Mouse (Mus musculus) midbrain, embryonic 16.5 days (tissue): Measurements from ENCODE around the gene Scarf1. TPM values are rescaled to one million over a fixed set of nuclear protein-coding genes. Genes with fewer than 3 reads are reported as not detected.

ENCODE experiments used
- ATAC-seq: fragments of 200-750 bp; cut with Nextera tagmentation; 2 replicates; pipeline ENCODE4 v1.8.0; 2017; ENCODE audit warnings: moderate TSS enrichment
- H3K27ac ChIP-seq: fragments of 300-500 bp; sonication (generic); 2 replicates; pipeline ENCODE4 v1.5.1; 2014; ENCODE audit warnings: mild to moderate bottlenecking, low read length, mixed read lengths
- H3K27me3 ChIP-seq: fragments of 300-500 bp; sonication (generic); 2 replicates; pipeline ENCODE4 v1.6.1; 2014; ENCODE audit warnings: low read depth, low read length, mixed read lengths; ENCODE audit not compliant: control insufficient read depth, insufficient read depth
- H3K36me3 ChIP-seq: fragments of 300-500 bp; sonication (generic); 2 replicates; pipeline ENCODE4 v1.6.1; 2014; ENCODE audit warnings: mild to moderate bottlenecking, low read length, moderate library complexity, mixed read lengths; ENCODE audit not compliant: control insufficient read depth, insufficient read depth
- H3K4me1 ChIP-seq: fragments of 300-500 bp; sonication (generic); 2 replicates; pipeline ENCODE4 v1.6.1; 2014; ENCODE audit warnings: mild to moderate bottlenecking, low read length, mixed read lengths; ENCODE audit not compliant: control insufficient read depth, insufficient read depth
- H3K4me2 ChIP-seq: fragments of 300-500 bp; sonication (generic); 2 replicates; pipeline ENCODE4 v1.6.1; 2014; ENCODE audit warnings: mild to moderate bottlenecking, low read length, mixed read lengths
- H3K4me3 ChIP-seq: fragments of 300-500 bp; sonication (generic); 2 replicates; pipeline ENCODE4 v1.5.1; 2014; ENCODE audit warnings: low read depth, mild to moderate bottlenecking, low read length, moderate library complexity, mixed read lengths
- H3K9ac ChIP-seq: fragments of 300-500 bp; sonication (generic); 2 replicates; pipeline ENCODE4 v1.6.1; 2014; ENCODE audit warnings: low read depth, low read length, mixed read lengths
- H3K9me3 ChIP-seq: fragments of 300-500 bp; sonication (generic); replicated peaks from 2 replicates; pipeline ENCODE4 v1.6.1; 2014; ENCODE audit warnings: mild to moderate bottlenecking, low read length, mixed read lengths; ENCODE audit not compliant: control insufficient read depth, poor library complexity, severe bottlenecking
- WGBS: fragments of 180-500 bp; shearing (Covaris S2); extraction: QIAGEN DNeasy Blood & Tissue Kit; methylation state at CpG from one replicate; pipeline ENCODE4 v1.1.7; 2014; 5-methylcytosine and 5-hydroxymethylcytosine counted together
- polyA plus RNA-seq: library from polyadenylated mRNA; unstranded; fragments of >200 nt; fragmentation: Nextera tagmentation; extraction: Ambion mirVana; gene quantifications from 2 replicates; pipeline ENCODE4 v1.2.1, GENCODE M21; 2015

Scarf1 gene
- polyA plus RNA-seq, 1 experiment from 2014 or later = 3.4 TPM

GRCm38 (mm10) chr11:75540710-75541581, 27.6 kb downstream of the Scarf1 start:
- H3K36me3 ChIP-seq = peaks cover 6% of the 10 kb centered on the region; the same call in 1 of the 2 replicates

GRCm38 (mm10) chr11:75544713-75545112, 31.4 kb downstream of the Scarf1 start:
- Histone ChIP-seq H3K9me3 (no peaks in the 10 kb centered on the region), H3K4me2 (no peak overlapping the region), H3K9ac (no peak overlapping the region), H3K27me3 (no peaks in the 10 kb centered on the region), H3K4me3 (no peak overlapping the region), H3K36me3 (peaks cover 15% of the 10 kb centered on the region; the same call in 1 of the 2 replicates), H3K27ac (no peak overlapping the region), H3K4me1 (no peaks in the 10 kb centered on the region; the same call in none of the 2 replicates)
- no peak for ATAC-seq
- 84% methylated on average over 9 of the region's 9 CpGs for WGBS

More at GRCm38 (mm10) chr11:75540710-75541581, 27.6 kb downstream of the Scarf1 start:
- Histone ChIP-seq H3K4me1 (no peaks in the 10 kb centered on the region; the same call in 1 of the 2 replicates), H3K27ac (no peak overlapping the region), H3K9me3 (no peaks in the 10 kb centered on the region), H3K9ac (no peak overlapping the region), H3K27me3 (no peaks in the 10 kb centered on the region), H3K4me2 (no peak overlapping the region), H3K4me3 (no peak overlapping the region)
- 68% methylated on average over 19 of the region's 19 CpGs for WGBS
- no peak for ATAC-seq

- Histone ChIP-seq H3K9ac (no peak overlapping the region), H3K4me1 (peaks cover 2% of the 10 kb centered on the region; the same call in 1 of the 2 replicates), H3K4me3 (no peak overlapping the region), H3K9me3 (no peaks in the 10 kb centered on the region), H3K36me3 (peaks cover 18% of the 10 kb centered on the region), H3K27ac (no peak overlapping the region), H3K27me3 (no peaks in the 10 kb centered on the region), H3K4me2 (no peak overlapping the region)
- ATAC-seq = no peak
- WGBS = 82% methylated on average over 4 of the region's 4 CpGs
Observed at GRCm38 (mm10) chr11:75546057-75546456, 32.7 kb downstream of the Scarf1 start.

- no peak for ATAC-seq
- Histone ChIP-seq H3K9me3 (no peaks in the 10 kb centered on the region), H3K9ac (no peak overlapping the region), H3K4me2 (no peak overlapping the region), H3K4me3 (no peak overlapping the region), H3K27me3 (no peaks in the 10 kb centered on the region), H3K27ac (no peak overlapping the region), H3K4me1 (peaks cover 6% of the 10 kb centered on the region; the same call in 1 of the 2 replicates), H3K36me3 (peaks cover 18% of the 10 kb centered on the region)
- WGBS = 67% methylated on average over 5 of the region's 5 CpGs
Observed at GRCm38 (mm10) chr11:75549658-75550111, 36.3 kb downstream of the Scarf1 start.

- ATAC-seq = no peak
- Histone ChIP-seq H3K9me3 (no peaks in the 10 kb centered on the region), H3K36me3 (peaks cover 15% of the 10 kb centered on the region), H3K4me1 (peaks cover 6% of the 10 kb centered on the region; the same call in 1 of the 2 replicates), H3K9ac (no peak overlapping the region), H3K4me3 (no peak overlapping the region), H3K27me3 (no peaks in the 10 kb centered on the region), H3K4me2 (no peak overlapping the region), H3K27ac (no peak overlapping the region)
- WGBS = 63% methylated on average over 12 of the region's 12 CpGs
Observed at GRCm38 (mm10) chr11:75550200-75550946, 37.0 kb downstream of the Scarf1 start.

- H3K4me1 ChIP-seq = peaks cover 6% of the 10 kb centered on the region; the same call in 1 of the 2 replicates
- no peak overlapping the region for H3K4me3 ChIP-seq
- no peaks in the 10 kb centered on the region for H3K9me3 ChIP-seq
- peaks cover 9% of the 10 kb centered on the region; the same call in 1 of the 2 replicates for H3K36me3 ChIP-seq
- no peak for ATAC-seq
- no peak overlapping the region for H3K9ac ChIP-seq
- H3K4me2 ChIP-seq = no peak overlapping the region
- H3K27me3 ChIP-seq = no peaks in the 10 kb centered on the region
- 89% methylated on average over 5 of the region's 5 CpGs for WGBS
- no peak overlapping the region for H3K27ac ChIP-seq
Observed at GRCm38 (mm10) chr11:75551321-75551720, 38.0 kb downstream of the Scarf1 start.

- H3K27ac ChIP-seq = 0 out of 2 replicates have a peak overlapping the region, but pooled peaks have one; percentile 4
- H3K27me3 ChIP-seq = no peaks in the 10 kb centered on the region
- WGBS = 55% methylated on average over 9 of the region's 9 CpGs
- H3K4me2 ChIP-seq = no peak overlapping the region
- peaks cover 9% of the 10 kb centered on the region; the same call in 1 of the 2 replicates for H3K36me3 ChIP-seq
- H3K4me1 ChIP-seq = peaks cover 6% of the 10 kb centered on the region; the same call in 1 of the 2 replicates
- ATAC-seq = no peak
- no peak overlapping the region for H3K9ac ChIP-seq
- no peaks in the 10 kb centered on the region for H3K9me3 ChIP-seq
- H3K4me3 ChIP-seq = no peak overlapping the region
Observed at GRCm38 (mm10) chr11:75551961-75552441, 38.7 kb downstream of the Scarf1 start.

- Histone ChIP-seq H3K4me3 (no peak overlapping the region), H3K27ac (0 out of 2 replicates have a peak overlapping the region, but pooled peaks have one; percentile 4), H3K36me3 (peaks cover 9% of the 10 kb centered on the region), H3K9ac (no peak overlapping the region), H3K9me3 (no peaks in the 10 kb centered on the region), H3K4me2 (no peak overlapping the region), H3K27me3 (no peaks in the 10 kb centered on the region), H3K4me1 (peaks cover 6% of the 10 kb centered on the region; the same call in 1 of the 2 replicates)
- 65% methylated on average over 7 of the region's 7 CpGs for WGBS
- no peak for ATAC-seq
Observed at GRCm38 (mm10) chr11:75552906-75553482, 39.7 kb downstream of the Scarf1 start.
